Mouse (Mus musculus) limb, embryonic 10.5 days (tissue): ENCODE data around the gene Slc22a2. TPM values are rescaled to one million over a fixed set of nuclear protein-coding genes. Genes with fewer than 3 reads are reported as not detected.

Experiments
- DNase-seq: peaks from one replicate; pipeline ENCODE4 v3.0.0-alpha.2; 2017; ENCODE audit warnings: low spot score
- H3K27ac ChIP-seq: fragments of 300-500 bp; sonication (generic); 2 replicates; pipeline ENCODE4 v1.5.1; 2016; ENCODE audit warnings: mild to moderate bottlenecking
- H3K27me3 ChIP-seq: fragments of 300-500 bp; sonication (generic); 2 replicates; pipeline ENCODE4 v1.6.1; 2016; ENCODE audit warnings: low read depth, mild to moderate bottlenecking; ENCODE audit not compliant: poor library complexity, severe bottlenecking
- H3K36me3 ChIP-seq: fragments of 300-500 bp; sonication (generic); 2 replicates; pipeline ENCODE4 v1.6.1; 2016; ENCODE audit warnings: mild to moderate bottlenecking, moderate library complexity
- H3K4me1 ChIP-seq: fragments of 300-500 bp; sonication (generic); 2 replicates; pipeline ENCODE4 v1.6.1; 2016
- H3K4me3 ChIP-seq: fragments of 300-500 bp; sonication (generic); 2 replicates; pipeline ENCODE4 v1.5.1; 2016; ENCODE audit warnings: mild to moderate bottlenecking, moderate library complexity
- H3K9me3 ChIP-seq: fragments of 300-500 bp; sonication (generic); replicated peaks from 2 replicates; pipeline ENCODE4 v1.6.1; 2016; ENCODE audit warnings: mild to moderate bottlenecking
- WGBS: fragments of 180-500 bp; shearing (Covaris S2); methylation state at CpG from one replicate; pipeline ENCODE4 v1.1.7; 2016; 5-methylcytosine and 5-hydroxymethylcytosine counted together
- polyA plus RNA-seq: library from polyadenylated mRNA; unstranded; fragments of >200 nt; fragmentation: Nextera tagmentation; extraction: Ambion mirVana; gene quantifications from 2 replicates; pipeline ENCODE4 v1.2.1, GENCODE M21; 2016

Slc22a2 gene
- polyA plus RNA-seq, 1 experiment from 2014 or later, result not detected

GRCm38 (mm10) chr17:12595846-12596515 is 12.0 kb downstream of the Slc22a2 start:
- DNase-seq, result no peak
- WGBS, result 77% methylated on average over 13 of the region's 13 CpGs
- no peak overlapping the region for H3K4me3 ChIP-seq

GRCm38 (mm10) chr17:12606634-12607033 is 22.7 kb downstream of the Slc22a2 start:
- DNase-seq, result no peak

More at GRCm38 (mm10) chr17:12595846-12596515, 12.0 kb downstream of the Slc22a2 start:
- H3K27ac ChIP-seq, result no peak overlapping the region
- H3K9me3 ChIP-seq, result no peaks in the 10 kb centered on the region
- H3K36me3 ChIP-seq, result no peaks in the 10 kb centered on the region
- H3K4me1 ChIP-seq, result no peaks in the 10 kb centered on the region
- H3K27me3 ChIP-seq, result no peaks in the 10 kb centered on the region

GRCm38 (mm10) chr17:12607202-12607601 is 23.3 kb downstream of the Slc22a2 start:
- no peaks in the 10 kb centered on the region for H3K4me1 ChIP-seq
- no peak overlapping the region for H3K4me3 ChIP-seq
- H3K27me3 ChIP-seq, result no peaks in the 10 kb centered on the region
- H3K9me3 ChIP-seq, result no peaks in the 10 kb centered on the region
- H3K36me3 ChIP-seq, result no peaks in the 10 kb centered on the region
- H3K27ac ChIP-seq, result no peak overlapping the region
- no peak for DNase-seq

More at GRCm38 (mm10) chr17:12606634-12607033, 22.7 kb downstream of the Slc22a2 start:
- Histone ChIP-seq H3K9me3 (no peaks in the 10 kb centered on the region), H3K4me3 (no peak overlapping the region), H3K27me3 (no peaks in the 10 kb centered on the region), H3K4me1 (no peaks in the 10 kb centered on the region), H3K36me3 (no peaks in the 10 kb centered on the region), H3K27ac (no peak overlapping the region)
- 58% methylated on average over 1 of the region's 1 CpGs for WGBS

GRCm38 (mm10) chr17:12614511-12615385 is 30.8 kb downstream of the Slc22a2 start:
- H3K9me3 ChIP-seq, result no peaks in the 10 kb centered on the region
- 89% methylated on average over 15 of the region's 15 CpGs for WGBS

GRCm38 (mm10) chr17:12615429-12615828 is 31.5 kb downstream of the Slc22a2 start:
- H3K4me1 ChIP-seq, result no peaks in the 10 kb centered on the region
- DNase-seq, result no peak
- 50% methylated on average over 4 of the region's 4 CpGs for WGBS

More at GRCm38 (mm10) chr17:12614511-12615385, 30.8 kb downstream of the Slc22a2 start:
- Histone ChIP-seq H3K36me3 (no peaks in the 10 kb centered on the region), H3K4me1 (no peaks in the 10 kb centered on the region), H3K27me3 (no peaks in the 10 kb centered on the region), H3K27ac (no peak overlapping the region), H3K4me3 (no peak overlapping the region)
- DNase-seq, result no peak

GRCm38 (mm10) chr17:12619641-12620040 is 35.7 kb downstream of the Slc22a2 start:
- H3K4me3 ChIP-seq, result no peak overlapping the region
- no peaks in the 10 kb centered on the region for H3K27me3 ChIP-seq
- WGBS, result 91% methylated on average over 2 of the region's 2 CpGs
- H3K9me3 ChIP-seq, result peaks cover under 1% of the 10 kb centered on the region; the same call in 1 of the 2 replicates
- H3K27ac ChIP-seq, result no peak overlapping the region
- no peaks in the 10 kb centered on the region for H3K4me1 ChIP-seq
- DNase-seq, result no peak
- H3K36me3 ChIP-seq, result no peaks in the 10 kb centered on the region

More at GRCm38 (mm10) chr17:12615429-12615828, 31.5 kb downstream of the Slc22a2 start:
- Histone ChIP-seq H3K27me3 (no peaks in the 10 kb centered on the region), H3K4me3 (no peak overlapping the region), H3K36me3 (no peaks in the 10 kb centered on the region), H3K27ac (no peak overlapping the region), H3K9me3 (no peaks in the 10 kb centered on the region)

GRCm38 (mm10) chr17:12627983-12628382 is 44.1 kb downstream of the Slc22a2 start:
- DNase-seq, result no peak
- H3K27ac ChIP-seq, result no peak overlapping the region
- peaks cover 23% of the 10 kb centered on the region for H3K4me1 ChIP-seq
- H3K27me3 ChIP-seq, result no peaks in the 10 kb centered on the region
- no peak overlapping the region for H3K4me3 ChIP-seq
- WGBS, result 87% methylated on average over 4 of the region's 4 CpGs
- peaks cover 12% of the 10 kb centered on the region; the same call in 1 of the 2 replicates for H3K9me3 ChIP-seq
- no peaks in the 10 kb centered on the region for H3K36me3 ChIP-seq

GRCm38 (mm10) chr17:12630976-12631730 is 47.2 kb downstream of the Slc22a2 start:
- H3K4me3 ChIP-seq, result no peak overlapping the region
- H3K9me3 ChIP-seq, result 0 out of 2 replicates have a peak, but pooled peaks cover under 1% of the 10 kb centered on the region
- peak overlapping the region; percentile 66 for H3K27ac ChIP-seq
- no peaks in the 10 kb centered on the region for H3K36me3 ChIP-seq
- WGBS, result 8% methylated on average over 6 of the region's 6 CpGs
- H3K4me1 ChIP-seq, result peaks cover 25% of the 10 kb centered on the region
- H3K27me3 ChIP-seq, result no peaks in the 10 kb centered on the region
- peak; percentile 57 for DNase-seq

GRCm38 (mm10) chr17:12631771-12632600 is 48.1 kb downstream of the Slc22a2 start:
- no peaks in the 10 kb centered on the region for H3K36me3 ChIP-seq
- DNase-seq, result peak; percentile 50
- H3K27ac ChIP-seq, result peak overlapping the region; percentile 66
- no peak overlapping the region for H3K4me3 ChIP-seq
- peaks cover 27% of the 10 kb centered on the region for H3K4me1 ChIP-seq
- no peaks in the 10 kb centered on the region for H3K9me3 ChIP-seq
- H3K27me3 ChIP-seq, result no peaks in the 10 kb centered on the region
- WGBS, result 19% methylated on average over 7 of the region's 7 CpGs

- Histone ChIP-seq H3K27me3 (no peaks in the 10 kb centered on the region), H3K4me1 (peaks cover 30% of the 10 kb centered on the region), H3K27ac (no peak overlapping the region), H3K9me3 (no peaks in the 10 kb centered on the region), H3K36me3 (no peaks in the 10 kb centered on the region), H3K4me3 (no peak overlapping the region)
- no peak for DNase-seq
- WGBS, result 69% methylated on average over 4 of the region's 4 CpGs
These were observed 50.9 kb downstream of the Slc22a2 start for GRCm38 (mm10) chr17:12634814-12635213.

- Histone ChIP-seq H3K4me1 (peaks cover 7% of the 10 kb centered on the region), H3K9me3 (no peaks in the 10 kb centered on the region), H3K36me3 (no peaks in the 10 kb centered on the region), H3K27ac (no peak overlapping the region), H3K27me3 (no peaks in the 10 kb centered on the region), H3K4me3 (no peak overlapping the region)
- 94% methylated on average over 3 of the region's 3 CpGs for WGBS
- DNase-seq, result no peak
These were observed 55.7 kb downstream of the Slc22a2 start for GRCm38 (mm10) chr17:12639585-12639984.

GRCm38 (mm10) chr17:12641087-12641486 is 57.2 kb downstream of the Slc22a2 start:
- Histone ChIP-seq H3K4me1 (peaks cover 5% of the 10 kb centered on the region), H3K4me3 (no peak overlapping the region), H3K9me3 (no peaks in the 10 kb centered on the region), H3K36me3 (no peaks in the 10 kb centered on the region), H3K27me3 (no peaks in the 10 kb centered on the region), H3K27ac (no peak overlapping the region)
- no peak for DNase-seq
- WGBS, result 78% methylated on average over 4 of the region's 4 CpGs
